Comparison of ENCODE assay signal across 8 mouse cellular contexts in genomic region chr6:72189061-72189863, GRCm38 (mm10). TPM values are rescaled to one million over a fixed set of nuclear protein-coding genes. Genes with fewer than 3 reads are reported as not detected.
A peak's percentile ranks its signal among the peaks of the same experiment; 100 is the strongest.
DNase-seq lines count a peak whose midpoint lies in the region; ATAC-seq lines count a peak whose summit lies in the region.

No protein-coding gene starts in this region.

- 1% methylated on average over 29 of the region's 29 CpGs for WGBS in embryonic facial prominence, embryonic 15.5 days
- 9% methylated on average over 29 of the region's 29 CpGs for WGBS in heart, embryonic 16.5 days
- WGBS in midbrain, embryonic 15.5 days = 2% methylated on average over 28 of the region's 29 CpGs

- ATAC-seq in embryonic facial prominence, embryonic 15.5 days (ENCODE audit: insufficient number of reproducible peaks, low FRiP score, low TSS enrichment, low read depth) = peak; percentile 75
- ATAC-seq in heart, embryonic 16.5 days (replicated peaks; ENCODE audit: extremely low read depth, insufficient read depth, low FRiP score) = peak; percentile 38
- ATAC-seq in midbrain, embryonic 15.5 days (replicated peaks) = no peak

- 0 out of 2 replicates have a peak, but pooled peaks cover 7% of the 10 kb centered on the region for H3K27me3 ChIP-seq in embryonic facial prominence, embryonic 15.5 days
- H3K27me3 ChIP-seq in heart, embryonic 16.5 days (ENCODE audit: control insufficient read depth, insufficient read depth, low read length) = 0 out of 2 replicates have a peak, but pooled peaks cover 2% of the 10 kb centered on the region
- peaks cover 19% of the 10 kb centered on the region for H3K27me3 ChIP-seq in midbrain, embryonic 15.5 days (replicated peaks)

- peak overlapping the region; percentile 22 for H3K4me3 ChIP-seq in embryonic facial prominence, embryonic 15.5 days (replicated peaks)
- peak overlapping the region; percentile 26 for H3K4me3 ChIP-seq in heart, embryonic 16.5 days (ENCODE audit: low read length)
- peak overlapping the region; percentile 7; the same call in 1 of the 2 replicates for H3K4me3 ChIP-seq in midbrain, embryonic 15.5 days

- H3K9ac ChIP-seq in embryonic facial prominence, embryonic 15.5 days = no peak overlapping the region; the same call in 1 of the 2 replicates
- peak overlapping the region; percentile 70 for H3K9ac ChIP-seq in heart, embryonic 16.5 days (ENCODE audit: low read length)
- H3K9ac ChIP-seq in midbrain, embryonic 15.5 days = no peak overlapping the region

- peak overlapping the region; percentile 50 for H3K4me2 ChIP-seq in embryonic facial prominence, embryonic 15.5 days (replicated peaks)
- peak overlapping the region; percentile 63 for H3K4me2 ChIP-seq in heart, embryonic 16.5 days (ENCODE audit: low read depth, low read length)
- peak overlapping the region; percentile 48 for H3K4me2 ChIP-seq in midbrain, embryonic 15.5 days

- DNase-seq in kidney, adult 18-20 months = peak; percentile 35
- DNase-seq in kidney, adult 11 months = no peak
- peak; percentile 39 to 68 for DNase-seq in kidney, postnatal 36 days
- no peak for DNase-seq in thymus, postnatal 25 days
- no peak for DNase-seq in spleen, postnatal 36 days (ENCODE audit: low spot score in 2 of 2)

- H3K9me3 ChIP-seq in embryonic facial prominence, embryonic 15.5 days (replicated peaks) = no peaks in the 10 kb centered on the region
- H3K9me3 ChIP-seq in heart, embryonic 16.5 days (replicated peaks; ENCODE audit: control insufficient read depth, low read length) = no peaks in the 10 kb centered on the region
- H3K9me3 ChIP-seq in midbrain, embryonic 15.5 days = no peaks in the 10 kb centered on the region

- peaks cover 31% of the 10 kb centered on the region for H3K4me1 ChIP-seq in embryonic facial prominence, embryonic 15.5 days
- H3K4me1 ChIP-seq in heart, embryonic 16.5 days (ENCODE audit: control insufficient read depth, insufficient read depth, low read length) = peaks cover 18% of the 10 kb centered on the region
- H3K4me1 ChIP-seq in midbrain, embryonic 15.5 days = peaks cover 11% of the 10 kb centered on the region

- H3K27ac ChIP-seq in embryonic facial prominence, embryonic 15.5 days (replicated peaks) = peak overlapping the region; percentile 84
- peak overlapping the region; percentile 51 for H3K27ac ChIP-seq in heart, embryonic 16.5 days (ENCODE audit: low read length)
- no peak overlapping the region for H3K27ac ChIP-seq in midbrain, embryonic 15.5 days

- H3K36me3 ChIP-seq in embryonic facial prominence, embryonic 15.5 days = no peaks in the 10 kb centered on the region
- no peaks in the 10 kb centered on the region for H3K36me3 ChIP-seq in heart, embryonic 16.5 days (ENCODE audit: control insufficient read depth, insufficient read depth)
- H3K36me3 ChIP-seq in midbrain, embryonic 15.5 days (replicated peaks) = no peaks in the 10 kb centered on the region

RNA-seq across cellular contexts. Expression of gene Atoh8, which starts 46.1 kb away (rescaled TPM):
- polyA plus RNA-seq in embryonic facial prominence, embryonic 15.5 days (2015; fragmentation: Nextera tagmentation; extraction: Ambion mirVana) = 18.0 and 18.4 TPM in 2 replicates
- polyA plus RNA-seq in heart, embryonic 16.5 days (2015; fragmentation: Nextera tagmentation; extraction: Ambion mirVana) = 14.5 and 17.0 TPM in 2 replicates
- 1.9 and 2.2 TPM in 2 replicates for polyA plus RNA-seq in midbrain, embryonic 15.5 days (2015; fragmentation: Nextera tagmentation; extraction: Ambion mirVana)

Comparison
In these comparisons a context has a peak if more than half of its experiments do, and no peak if none do; other contexts are left out.
1. DNase-seq: peak in kidney, adult 18-20 months (single experiment) and kidney, postnatal 36 days (2 of 2); none in kidney, adult 11 months (single experiment), thymus, postnatal 25 days (single experiment) and spleen, postnatal 36 days (0 of 2).
2. Peak in every context shown above with its lines, with median percentiles within 50 percentile points of each other: H3K4me2 ChIP-seq and H3K4me3 ChIP-seq.